Mouse (Mus musculus): ENCODE measurements around the gene Klhdc9. TPM values are rescaled to one million over a fixed set of nuclear protein-coding genes. Genes with fewer than 3 reads are reported as not detected.

Klhdc9 gene
- polyA plus RNA-seq, 1 experiment from 2014 or later = 1.5 TPM

GRCm38 (mm10) chr1:171365934-171366333, 5.3 kb upstream of the Klhdc9 start:
- Histone ChIP-seq H3K36me3 (ENCODE audit: control insufficient read depth, insufficient read depth, low read length) (no peaks in the 10 kb centered on the region), H3K4me1 (replicated peaks; ENCODE audit: control insufficient read depth, insufficient read depth, low read length) (peaks cover 2% of the 10 kb centered on the region; the same call in 1 of the 2 replicates), H3K9ac (ENCODE audit: low read length) (no peak overlapping the region), H3K9me3 (ENCODE audit: control insufficient read depth, low read length) (no peaks in the 10 kb centered on the region), H3K27ac (ENCODE audit: low read depth) (no peak overlapping the region), H3K4me2 (ENCODE audit: low read length) (no peak overlapping the region), H3K27me3 (replicated peaks; ENCODE audit: control insufficient read depth, insufficient read depth, low read length) (no peaks in the 10 kb centered on the region), H3K4me3 (ENCODE audit: low read depth, low read length) (no peak overlapping the region)
- DNase-seq (ENCODE audit: low spot score) = no peak
- no peak for ATAC-seq (replicated peaks; ENCODE audit: low FRiP score, low TSS enrichment, low read depth)
- WGBS = 63% methylated on average over 7 of the region's 7 CpGs

DNA sequence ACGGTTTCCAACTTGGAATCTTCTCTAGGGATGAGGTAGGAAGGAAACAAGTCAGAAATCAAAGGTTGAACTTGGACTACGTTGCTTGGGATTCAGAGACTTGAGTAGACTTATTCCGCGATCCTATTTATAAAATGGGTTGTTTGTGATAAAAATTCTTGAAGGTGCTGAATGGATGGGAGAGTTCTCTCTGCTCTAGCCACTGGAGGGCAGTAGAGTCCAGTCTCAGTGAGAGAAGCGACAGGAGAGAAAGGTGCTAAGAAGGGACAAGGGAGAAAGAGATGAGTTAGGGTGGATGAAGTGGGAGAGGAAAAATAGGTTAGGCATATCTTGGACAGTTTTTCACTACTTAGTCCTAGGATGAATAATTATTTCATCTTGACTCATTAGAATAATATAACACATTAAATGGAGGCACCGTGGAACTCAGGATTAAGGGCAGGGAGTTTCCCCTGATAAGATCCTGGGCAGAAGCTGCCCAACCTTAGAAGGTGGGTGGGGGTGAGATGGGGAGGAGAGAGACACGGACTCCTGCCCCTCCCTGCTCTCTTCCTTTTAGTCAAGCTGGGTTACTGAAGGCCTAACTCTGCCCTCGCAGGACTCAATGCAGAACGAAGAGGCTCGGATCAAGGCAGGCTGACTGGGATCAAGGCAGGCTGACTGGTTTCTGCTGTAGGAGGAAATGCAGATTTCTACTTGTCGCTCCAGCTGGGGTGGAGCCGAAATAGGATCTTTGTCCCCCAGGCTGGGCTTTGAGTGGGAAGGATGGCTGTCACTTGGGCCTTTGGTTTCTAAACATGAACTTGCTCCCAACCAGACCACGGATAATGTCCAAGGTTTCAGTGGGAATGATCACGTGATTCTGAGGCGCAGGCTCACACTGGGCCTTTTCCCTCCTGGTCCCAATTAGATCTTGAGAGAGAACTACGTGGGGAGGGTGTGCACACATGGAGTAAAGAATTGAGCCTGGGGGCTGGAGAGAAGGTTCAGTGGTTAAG, 807 bp upstream of the Klhdc9 start:
- DNase-seq (ENCODE audit: low spot score) = peak; percentile 58
- Histone ChIP-seq H3K9me3 (ENCODE audit: control insufficient read depth, low read length) (no peaks in the 10 kb centered on the region), H3K27me3 (replicated peaks; ENCODE audit: control insufficient read depth, insufficient read depth, low read length) (no peaks in the 10 kb centered on the region), H3K4me3 (ENCODE audit: low read depth, low read length) (peak overlapping the region; percentile 59), H3K27ac (ENCODE audit: low read depth) (peak overlapping the region; percentile 62; the same call in 1 of the 2 replicates), H3K4me2 (ENCODE audit: low read length) (peak overlapping the region; percentile 56), H3K4me1 (replicated peaks; ENCODE audit: control insufficient read depth, insufficient read depth, low read length) (peaks cover 6% of the 10 kb centered on the region), H3K36me3 (ENCODE audit: control insufficient read depth, insufficient read depth, low read length) (peaks cover 31% of the 10 kb centered on the region), H3K9ac (ENCODE audit: low read length) (peak overlapping the region; percentile 72)
- 23% methylated on average over 16 of the region's 16 CpGs for WGBS
- peak; percentile 70 for ATAC-seq (replicated peaks; ENCODE audit: low FRiP score, low TSS enrichment, low read depth)

DNA sequence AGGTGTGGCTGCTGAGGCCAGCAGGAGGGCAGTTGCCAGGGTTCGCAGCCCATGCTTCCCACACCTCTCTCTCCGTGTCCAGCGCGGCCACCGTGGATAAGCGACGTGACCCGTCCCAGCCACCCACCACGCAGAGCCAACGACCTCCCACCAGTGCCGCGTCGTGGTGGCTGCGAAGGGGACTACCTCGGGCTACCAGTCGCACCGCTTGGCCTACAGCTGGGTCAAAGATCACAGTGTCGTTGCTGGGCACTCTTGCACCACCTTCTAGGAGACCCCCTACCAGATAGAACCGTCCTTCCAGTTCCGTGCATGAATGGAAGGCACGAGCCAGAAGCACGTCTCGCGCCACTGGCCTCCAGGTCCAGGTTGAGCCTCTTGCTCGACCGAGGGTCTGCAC, 345 bp downstream of the Klhdc9 start:
- peak; percentile 50 for ATAC-seq (replicated peaks; ENCODE audit: low FRiP score, low TSS enrichment, low read depth)

GRCm38 (mm10) chr1:171358421-171358820, 2.2 kb downstream of the Klhdc9 start:
- peaks cover 6% of the 10 kb centered on the region for H3K4me1 ChIP-seq (replicated peaks; ENCODE audit: control insufficient read depth, insufficient read depth, low read length)
- H3K4me2 ChIP-seq (ENCODE audit: low read length) = no peak overlapping the region
- no peak for ATAC-seq (replicated peaks; ENCODE audit: low FRiP score, low TSS enrichment, low read depth)
- H3K27me3 ChIP-seq (replicated peaks; ENCODE audit: control insufficient read depth, insufficient read depth, low read length) = no peaks in the 10 kb centered on the region
- no peak overlapping the region for H3K27ac ChIP-seq (ENCODE audit: low read depth)
- H3K4me3 ChIP-seq (ENCODE audit: low read depth, low read length) = no peak overlapping the region
- no peak for DNase-seq (ENCODE audit: low spot score)
- 69% methylated on average over 4 of the region's 4 CpGs for WGBS
- no peak overlapping the region for H3K9ac ChIP-seq (ENCODE audit: low read length)
- H3K36me3 ChIP-seq (ENCODE audit: control insufficient read depth, insufficient read depth, low read length) = peaks cover 33% of the 10 kb centered on the region
- no peaks in the 10 kb centered on the region for H3K9me3 ChIP-seq (ENCODE audit: control insufficient read depth, low read length)

More for the DNA sequence above, 345 bp downstream of the Klhdc9 start:
- Histone ChIP-seq H3K9me3 (ENCODE audit: control insufficient read depth, low read length) (no peaks in the 10 kb centered on the region), H3K4me2 (ENCODE audit: low read length) (peak overlapping the region; percentile 56), H3K4me1 (replicated peaks; ENCODE audit: control insufficient read depth, insufficient read depth, low read length) (peaks cover 6% of the 10 kb centered on the region), H3K4me3 (ENCODE audit: low read depth, low read length) (peak overlapping the region; percentile 59), H3K9ac (ENCODE audit: low read length) (peak overlapping the region; percentile 31), H3K36me3 (ENCODE audit: control insufficient read depth, insufficient read depth, low read length) (peaks cover 33% of the 10 kb centered on the region), H3K27me3 (replicated peaks; ENCODE audit: control insufficient read depth, insufficient read depth, low read length) (no peaks in the 10 kb centered on the region), H3K27ac (ENCODE audit: low read depth) (no peak overlapping the region)
- no peak for DNase-seq (ENCODE audit: low spot score)
- 9% methylated on average over 26 of the region's 26 CpGs for WGBS

DNA sequence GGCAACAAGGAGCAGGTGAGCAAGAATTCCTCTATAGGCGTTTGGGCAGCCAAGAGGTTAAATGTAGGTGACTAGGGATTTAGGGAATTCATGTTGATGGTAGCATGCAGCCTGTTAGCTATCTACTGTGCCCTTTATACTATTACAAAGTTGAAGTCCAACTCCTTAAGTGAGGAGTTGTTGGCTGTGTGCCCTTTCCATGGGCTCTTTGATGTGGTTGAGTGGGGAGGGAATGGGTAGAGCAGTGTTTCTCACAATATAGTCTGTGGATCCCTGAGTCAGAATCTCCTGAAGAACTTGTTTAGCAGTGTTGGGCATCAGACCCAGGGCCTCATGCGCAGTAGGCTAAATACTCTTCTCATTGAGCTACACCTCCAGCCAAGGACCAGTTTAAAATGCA, 3.8 kb downstream of the Klhdc9 start:
- Histone ChIP-seq H3K27ac (ENCODE audit: low read depth) (no peak overlapping the region), H3K9ac (ENCODE audit: low read length) (no peak overlapping the region), H3K9me3 (ENCODE audit: control insufficient read depth, low read length) (no peaks in the 10 kb centered on the region), H3K27me3 (replicated peaks; ENCODE audit: control insufficient read depth, insufficient read depth, low read length) (no peaks in the 10 kb centered on the region), H3K4me2 (ENCODE audit: low read length) (no peak overlapping the region), H3K36me3 (ENCODE audit: control insufficient read depth, insufficient read depth, low read length) (peaks cover 33% of the 10 kb centered on the region), H3K4me3 (ENCODE audit: low read depth, low read length) (no peak overlapping the region), H3K4me1 (replicated peaks; ENCODE audit: control insufficient read depth, insufficient read depth, low read length) (peaks cover 6% of the 10 kb centered on the region)
- DNase-seq (ENCODE audit: low spot score) = no peak
- ATAC-seq (replicated peaks; ENCODE audit: low FRiP score, low TSS enrichment, low read depth) = no peak
- 86% methylated on average over 2 of the region's 2 CpGs for WGBS

- no peaks in the 10 kb centered on the region for H3K27me3 ChIP-seq (replicated peaks; ENCODE audit: control insufficient read depth, insufficient read depth, low read length)
- no peak for ATAC-seq (replicated peaks; ENCODE audit: low FRiP score, low TSS enrichment, low read depth)
- WGBS = 87% methylated on average over 5 of the region's 5 CpGs
- H3K4me2 ChIP-seq (ENCODE audit: low read length) = no peak overlapping the region
- peaks cover 33% of the 10 kb centered on the region for H3K36me3 ChIP-seq (ENCODE audit: control insufficient read depth, insufficient read depth, low read length)
- H3K4me3 ChIP-seq (ENCODE audit: low read depth, low read length) = no peak overlapping the region
- H3K9me3 ChIP-seq (ENCODE audit: control insufficient read depth, low read length) = no peaks in the 10 kb centered on the region
- no peak overlapping the region for H3K9ac ChIP-seq (ENCODE audit: low read length)
- no peak for DNase-seq (ENCODE audit: low spot score)
- H3K27ac ChIP-seq (ENCODE audit: low read depth) = no peak overlapping the region
- peaks cover 3% of the 10 kb centered on the region; the same call in 1 of the 2 replicates for H3K4me1 ChIP-seq (replicated peaks; ENCODE audit: control insufficient read depth, insufficient read depth, low read length)
These were observed 4.7 kb downstream of the Klhdc9 start for GRCm38 (mm10) chr1:171355812-171356340.

- peaks cover 4% of the 10 kb centered on the region; the same call in 1 of the 2 replicates for H3K36me3 ChIP-seq (ENCODE audit: control insufficient read depth, insufficient read depth, low read length)
- H3K27ac ChIP-seq (ENCODE audit: low read depth) = no peak overlapping the region
- no peaks in the 10 kb centered on the region for H3K27me3 ChIP-seq (replicated peaks; ENCODE audit: control insufficient read depth, insufficient read depth, low read length)
- H3K9ac ChIP-seq (ENCODE audit: low read length) = no peak overlapping the region
- H3K4me2 ChIP-seq (ENCODE audit: low read length) = no peak overlapping the region
- H3K9me3 ChIP-seq (ENCODE audit: control insufficient read depth, low read length) = no peaks in the 10 kb centered on the region
- peaks cover 9% of the 10 kb centered on the region for H3K4me1 ChIP-seq (replicated peaks; ENCODE audit: control insufficient read depth, insufficient read depth, low read length)
- DNase-seq (ENCODE audit: low spot score) (no peak), ATAC-seq (replicated peaks; ENCODE audit: low FRiP score, low TSS enrichment, low read depth) (no peak)
- H3K4me3 ChIP-seq (ENCODE audit: low read depth, low read length) = no peak overlapping the region
- 90% methylated on average over 2 of the region's 2 CpGs for WGBS
These were observed 11.4 kb downstream of the Klhdc9 start for GRCm38 (mm10) chr1:171349210-171349609.

DNA sequence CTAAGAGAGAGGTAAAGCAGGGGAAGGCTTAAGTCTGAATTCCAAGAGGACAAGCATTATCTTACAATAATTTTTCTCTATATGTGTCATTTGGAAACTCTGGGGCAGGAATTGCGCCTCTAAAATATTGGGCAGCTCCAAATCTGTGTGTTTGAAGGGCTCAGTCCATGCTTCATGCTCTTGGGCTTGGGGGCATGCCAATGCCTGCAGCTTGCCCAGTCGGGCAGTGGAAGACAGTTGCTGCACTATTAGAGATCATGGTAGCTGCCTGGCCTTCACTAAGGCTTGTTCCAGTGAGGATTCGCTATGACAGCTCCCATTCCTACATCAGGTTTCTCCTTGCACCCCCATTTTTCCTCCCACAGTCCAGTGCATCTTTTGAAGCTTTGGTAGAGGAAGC, 11.9 kb downstream of the Klhdc9 start:
- H3K27ac ChIP-seq (ENCODE audit: low read depth) = no peak overlapping the region
- peaks cover 4% of the 10 kb centered on the region; the same call in 1 of the 2 replicates for H3K36me3 ChIP-seq (ENCODE audit: control insufficient read depth, insufficient read depth, low read length)
- H3K4me3 ChIP-seq (ENCODE audit: low read depth, low read length) = no peak overlapping the region
- ATAC-seq (replicated peaks; ENCODE audit: low FRiP score, low TSS enrichment, low read depth) (no peak), DNase-seq (ENCODE audit: low spot score) (no peak)
- peaks cover 9% of the 10 kb centered on the region for H3K4me1 ChIP-seq (replicated peaks; ENCODE audit: control insufficient read depth, insufficient read depth, low read length)
- no peaks in the 10 kb centered on the region for H3K27me3 ChIP-seq (replicated peaks; ENCODE audit: control insufficient read depth, insufficient read depth, low read length)
- no peak overlapping the region for H3K9ac ChIP-seq (ENCODE audit: low read length)
- H3K9me3 ChIP-seq (ENCODE audit: control insufficient read depth, low read length) = no peaks in the 10 kb centered on the region
- 92% methylated on average over 3 of the region's 3 CpGs for WGBS
- no peak overlapping the region for H3K4me2 ChIP-seq (ENCODE audit: low read length)
